Mouse (Mus musculus) thymus, adult 2 months (tissue): ENCODE measurements around the gene Zfp994.
"Not testable (repeated sequence)": the region's sequence is repeated elsewhere in the genome, so short reads cannot be mapped to it uniquely, and the experiment has no call there.

Source experiments
- CTCF ChIP-seq: fragments of 200-500 bp; IDR thresholded peaks from 2 replicates; pipeline ENCODE4 v1.5.1; 2012; ENCODE audit warnings: mild to moderate bottlenecking, control low read depth, low read length, moderate library complexity, borderline replicate concordance; ENCODE audit not compliant: control insufficient read depth, poor library complexity, insufficient read depth; ENCODE audit errors: extremely low read depth
- POLR2A ChIP-seq: fragments of 200-500 bp; IDR thresholded peaks from 2 replicates; pipeline ENCODE4 v1.6.1; 2012; ENCODE audit warnings: mild to moderate bottlenecking, low read length, control low read depth, moderate library complexity; ENCODE audit not compliant: control insufficient read depth, poor library complexity, insufficient read depth; ENCODE audit errors: extremely low read depth

DNA sequence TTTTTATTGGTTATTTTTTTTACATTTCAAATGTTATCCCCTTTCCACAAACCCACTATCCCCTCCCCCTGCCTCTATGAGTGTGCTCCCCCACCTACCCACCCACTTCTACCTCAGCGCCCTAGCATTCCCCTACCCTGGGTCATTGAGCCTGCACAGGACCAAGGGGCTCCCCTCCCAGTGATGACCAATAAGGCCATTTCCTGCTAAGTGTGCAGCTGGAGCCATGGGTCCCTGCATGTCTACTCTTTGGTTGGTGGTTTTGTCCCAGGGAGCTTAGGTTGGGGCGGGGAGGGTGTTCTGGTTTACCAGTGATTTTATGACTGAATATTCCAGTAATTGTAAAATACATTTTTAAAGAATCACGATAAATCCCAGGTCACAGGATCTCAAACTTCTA is 60.1 kb downstream of the Zfp994 start:
- TF ChIP-seq CTCF, POLR2A: not testable (repeated sequence)
